ENCODE assay signal across 27 mouse cellular contexts in genomic region chr17:46438298-46438873, GRCm38 (mm10). TPM values are rescaled to one million over a fixed set of nuclear protein-coding genes. Genes with fewer than 3 reads are reported as not detected.
DNase-seq lines count a peak whose midpoint lies in the region; ATAC-seq and TF ChIP-seq lines count a peak whose summit lies in the region.
"Had no signal": no experiment of that assay in that cellular context is flagged by ENCODE, and none has a peak within 500 bp of the region (broad histone marks: within the 10 kb centered on the region; RNA-seq: fewer than 3 reads in every experiment).

Slc22a7 (minus strand) TSS chr17:46438457.

- 78% methylated on average over 4 of the region's 4 CpGs for WGBS in hindbrain, embryonic 13.5 days
- WGBS in hindbrain, postnatal 0 days: 89% methylated on average over 4 of the region's 4 CpGs
- 48% methylated on average over 4 of the region's 4 CpGs for WGBS in liver, embryonic 13.5 days (ENCODE audit: insufficient replicate concordance)
- 83% methylated on average over 4 of the region's 4 CpGs for WGBS in liver, embryonic 11.5 days
- WGBS in liver, postnatal 0 days (ENCODE audit: insufficient replicate concordance): 80% methylated on average over 4 of the region's 4 CpGs

- TF ChIP-seq EP300 in liver, postnatal 0 days (IDR thresholded peaks at IDR 0.05; ENCODE audit: low read depth): no peak

- no peaks in the 10 kb centered on the region for H3K9me3 ChIP-seq in hindbrain, embryonic 13.5 days
- H3K9me3 ChIP-seq in hindbrain, postnatal 0 days (ENCODE audit: low read length): no peaks in the 10 kb centered on the region
- no peaks in the 10 kb centered on the region for H3K9me3 ChIP-seq in liver, embryonic 13.5 days (replicated peaks)
- H3K9me3 ChIP-seq in liver, embryonic 11.5 days (ENCODE audit: control insufficient read depth, low read length): no peaks in the 10 kb centered on the region
- no peaks in the 10 kb centered on the region for H3K9me3 ChIP-seq in liver, postnatal 0 days (ENCODE audit: low read length)
- H3K9me3 ChIP-seq: forebrain, embryonic 15.5 days; heart, embryonic 15.5 days; limb, embryonic 13.5 days; stomach, embryonic 15.5 days had no signal

- 0 out of 2 replicates have a peak within 1 kb of the TSS, but pooled peaks have one; percentile 14 for H3K9ac ChIP-seq in hindbrain, embryonic 13.5 days
- no peak within 1 kb of the TSS for H3K9ac ChIP-seq in hindbrain, postnatal 0 days (replicated peaks; ENCODE audit: low read length)
- no peak within 1 kb of the TSS for H3K9ac ChIP-seq in liver, embryonic 13.5 days
- H3K9ac ChIP-seq in liver, embryonic 11.5 days (ENCODE audit: low read depth, low read length): no peak within 1 kb of the TSS
- H3K9ac ChIP-seq in liver, postnatal 0 days (replicated peaks): no peak within 1 kb of the TSS
- H3K9ac ChIP-seq: forebrain, embryonic 15.5 days; heart, embryonic 15.5 days; limb, embryonic 13.5 days; lung, embryonic 14.5 days; stomach, embryonic 15.5 days had no signal

- H3K36me3 ChIP-seq in hindbrain, embryonic 13.5 days: no peaks in the 10 kb centered on the region
- no peaks in the 10 kb centered on the region for H3K36me3 ChIP-seq in hindbrain, postnatal 0 days (ENCODE audit: insufficient read depth, low read length)
- H3K36me3 ChIP-seq in liver, embryonic 13.5 days: no peaks in the 10 kb centered on the region
- no peaks in the 10 kb centered on the region for H3K36me3 ChIP-seq in liver, embryonic 11.5 days (ENCODE audit: control insufficient read depth, insufficient read depth, low read length)
- no peaks in the 10 kb centered on the region for H3K36me3 ChIP-seq in liver, postnatal 0 days (replicated peaks; ENCODE audit: insufficient read depth, low read length)
- H3K36me3 ChIP-seq: forebrain, embryonic 15.5 days; heart, embryonic 15.5 days; limb, embryonic 13.5 days; stomach, embryonic 15.5 days had no signal

- DNase-seq in hindbrain, postnatal 0 days (ENCODE audit: low spot score): no peak
- no peak for DNase-seq in liver, embryonic 13.5 days
- no peak for DNase-seq in liver, embryonic 11.5 days (ENCODE audit: low spot score)
- DNase-seq in R1 (ENCODE audit: low read depth, low spot score): peak; percentile 52
- DNase-seq in liver, postnatal 0 days: no peak
- no peak for DNase-seq in gastrocnemius, postnatal 4 days (ENCODE audit: low spot score in 2 of 2)
- DNase-seq: adrenal gland, postnatal 36 days; B cell, adult 2 months; cerebellum, adult 11-12 months; cerebellum, postnatal 25 days; embryo, embryonic 11 days; gastrocnemius, postnatal 25 days; lung, embryonic 14.5 days; lung, postnatal 36 days; thymus, adult 18-20 months had no signal

- ATAC-seq in hindbrain, embryonic 13.5 days (ENCODE audit: low FRiP score): no peak
- ATAC-seq in hindbrain, postnatal 0 days: no peak
- ATAC-seq in liver, embryonic 13.5 days (ENCODE audit: low read depth): 0 out of 2 replicates have a peak, but pooled peaks have one; percentile 30
- no peak for ATAC-seq in liver, embryonic 11.5 days (replicated peaks; ENCODE audit: low FRiP score)
- peak; percentile 76 for ATAC-seq in liver, postnatal 0 days
- ATAC-seq: forebrain, embryonic 15.5 days; inflammation-experienced regulatory T-cells, adult 6 months; Patski had no signal

- peaks cover 24% of the 10 kb centered on the region for H3K27me3 ChIP-seq in hindbrain, embryonic 13.5 days
- H3K27me3 ChIP-seq in hindbrain, postnatal 0 days (ENCODE audit: insufficient read depth, low read length): no peaks in the 10 kb centered on the region
- H3K27me3 ChIP-seq in liver, embryonic 13.5 days: peaks cover 60% of the 10 kb centered on the region
- H3K27me3 ChIP-seq in liver, embryonic 11.5 days (replicated peaks; ENCODE audit: control insufficient read depth, insufficient read depth, low read length): peaks cover 43% of the 10 kb centered on the region
- peaks cover 12% of the 10 kb centered on the region for H3K27me3 ChIP-seq in liver, postnatal 0 days (ENCODE audit: insufficient read depth, low read length)

- H3K4me3 ChIP-seq in hindbrain, embryonic 13.5 days: no peak within 1 kb of the TSS
- H3K4me3 ChIP-seq in hindbrain, postnatal 0 days (ENCODE audit: low read length): no peak within 1 kb of the TSS
- no peak within 1 kb of the TSS for H3K4me3 ChIP-seq in liver, embryonic 13.5 days (replicated peaks)
- no peak within 1 kb of the TSS for H3K4me3 ChIP-seq in liver, embryonic 11.5 days (ENCODE audit: low read depth, low read length)
- no peak within 1 kb of the TSS for H3K4me3 ChIP-seq in liver, postnatal 0 days (ENCODE audit: low read depth, low read length)
- H3K4me3 ChIP-seq: forebrain, embryonic 15.5 days; heart, embryonic 15.5 days; limb, embryonic 13.5 days; stomach, embryonic 15.5 days had no signal

- peaks cover 28% of the 10 kb centered on the region for H3K4me1 ChIP-seq in hindbrain, embryonic 13.5 days (replicated peaks)
- no peaks in the 10 kb centered on the region for H3K4me1 ChIP-seq in hindbrain, postnatal 0 days (ENCODE audit: insufficient read depth, low read length)
- peaks cover 5% of the 10 kb centered on the region for H3K4me1 ChIP-seq in liver, embryonic 13.5 days (replicated peaks)
- H3K4me1 ChIP-seq in liver, embryonic 11.5 days (replicated peaks; ENCODE audit: control insufficient read depth, insufficient read depth, low read length): peaks cover 5% of the 10 kb centered on the region; the same call in 1 of the 2 replicates
- no peaks in the 10 kb centered on the region for H3K4me1 ChIP-seq in liver, postnatal 0 days (ENCODE audit: insufficient read depth)

- H3K4me2 ChIP-seq in hindbrain, embryonic 13.5 days: no peak within 1 kb of the TSS
- H3K4me2 ChIP-seq in hindbrain, postnatal 0 days (ENCODE audit: low read depth, low read length): no peak within 1 kb of the TSS
- H3K4me2 ChIP-seq in liver, embryonic 13.5 days: no peak within 1 kb of the TSS
- no peak within 1 kb of the TSS for H3K4me2 ChIP-seq in liver, embryonic 11.5 days
- H3K4me2 ChIP-seq in liver, postnatal 0 days (ENCODE audit: low read depth, low read length): no peak within 1 kb of the TSS
- H3K4me2 ChIP-seq: forebrain, embryonic 15.5 days; lung, embryonic 14.5 days; stomach, embryonic 15.5 days had no signal

- H3K27ac ChIP-seq in hindbrain, embryonic 13.5 days: no peak within 1 kb of the TSS
- no peak within 1 kb of the TSS for H3K27ac ChIP-seq in hindbrain, postnatal 0 days
- H3K27ac ChIP-seq in liver, embryonic 13.5 days: no peak within 1 kb of the TSS
- H3K27ac ChIP-seq in liver, embryonic 11.5 days (ENCODE audit: low read depth, low read length): no peak within 1 kb of the TSS
- no peak within 1 kb of the TSS for H3K27ac ChIP-seq in liver, postnatal 0 days (ENCODE audit: low read depth)
- H3K27ac ChIP-seq: forebrain, embryonic 15.5 days; heart, embryonic 15.5 days; limb, embryonic 13.5 days; stomach, embryonic 15.5 days had no signal

- no peak for TF ChIP-seq CTCF in hindbrain, postnatal 0 days (IDR thresholded peaks at IDR 0.05; ENCODE audit: low read depth)
- TF ChIP-seq CTCF in liver, postnatal 0 days (IDR thresholded peaks at IDR 0.05; ENCODE audit: low read depth): no peak

RNA-seq across cellular contexts. Expression of gene Slc22a7, which starts in this region (rescaled TPM):
- polyA plus RNA-seq in hindbrain, embryonic 13.5 days (2015; fragmentation: Nextera tagmentation; extraction: Ambion mirVana): not detected in 2 replicates
- not detected in 2 replicates for total RNA-seq in hindbrain, postnatal 0 days (2014; rRNA removed)
- polyA plus RNA-seq in hindbrain, postnatal 0 days (2015; fragmentation: Nextera tagmentation; extraction: Ambion mirVana): 0.13 TPM in 1 of 2 replicates, not detected in the other
- polyA plus RNA-seq in liver, embryonic 13.5 days (2015; fragmentation: Nextera tagmentation; extraction: Ambion mirVana): not detected in 2 replicates
- polyA plus RNA-seq in liver, embryonic 11.5 days (2014; fragmentation: Nextera tagmentation; extraction: Ambion mirVana): not detected in 2 replicates
- 0.18 and 0.34 TPM in 2 replicates for polyA plus RNA-seq in liver, postnatal 0 days (2015; fragmentation: Nextera tagmentation; extraction: Ambion mirVana)
- under 1 TPM in 1 of 2 experiments, not detected in 1; 0.21 TPM for total RNA-seq in gastrocnemius, postnatal 4 days (2021)
- total RNA-seq: adrenal gland, postnatal 36 days; gastrocnemius, postnatal 25 days; heart, adult 8-10 months; hematopoietic stem cell, adult 5-6 weeks; megakaryocyte-erythroid progenitor cell, adult 5-6 weeks had no signal
- polyA plus RNA-seq: inflammation-experienced regulatory T-cells, adult 6 months; limb, embryonic 13.5 days; lung, embryonic 14.5 days; midbrain, postnatal 0 days; Patski; stomach, embryonic 15.5 days; urinary bladder, adult 2 months had no signal

Comparison
In these comparisons a context has a peak if more than half of its experiments do, and no peak if none do; other contexts are left out.
1. Peak in ATAC-seq in liver, embryonic 13.5 days; RNA of the gene not detected or under 1 TPM.
2. Peak in ATAC-seq in liver, postnatal 0 days; RNA of the gene not detected or under 1 TPM.